Mouse (Mus musculus): ENCODE data around the gene Ccr5.

DNA sequence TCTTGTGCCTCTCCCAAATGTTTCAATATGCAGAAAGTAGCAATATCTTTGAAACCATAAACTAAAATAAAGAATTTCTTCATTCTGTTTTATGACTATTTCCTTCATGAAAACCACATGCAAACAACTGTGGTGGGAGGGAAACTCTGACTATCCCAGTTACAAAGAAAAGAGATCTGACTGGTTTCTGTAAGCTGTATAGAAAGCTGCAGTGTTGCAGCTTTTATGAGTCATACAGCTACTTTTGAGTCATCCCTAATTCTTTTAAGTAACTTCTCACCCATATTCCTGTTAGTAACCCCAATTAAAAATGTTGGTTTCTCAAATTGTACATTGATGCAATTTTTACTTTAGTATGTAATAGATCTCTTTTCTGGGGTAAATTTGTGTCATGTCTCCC, 25.0 kb downstream of the Ccr5 start:
- no peak for TF ChIP-seq CTCF (IDR thresholded peaks at IDR 0.05; ENCODE audit: low read depth)
- TF ChIP-seq EP300 (IDR thresholded peaks at IDR 0.05; ENCODE audit: low read depth), result no peak

Measured in liver, embryonic 14.5 days (tissue).